Mouse (Mus musculus) kidney, postnatal 4 days (tissue): Measurements from ENCODE around the gene Gm156.
"Not testable (repeated sequence)": the region's sequence is repeated elsewhere in the genome, so short reads cannot be mapped to it uniquely, and the experiment has no call there.

Source experiments
- DNase-seq, 2 experiments: peaks; one replicate each; pipeline ENCODE4 v3.0.0; 2021; ENCODE audit warnings: mixed read lengths in 2 of 2

Gene Gm156

DNA sequence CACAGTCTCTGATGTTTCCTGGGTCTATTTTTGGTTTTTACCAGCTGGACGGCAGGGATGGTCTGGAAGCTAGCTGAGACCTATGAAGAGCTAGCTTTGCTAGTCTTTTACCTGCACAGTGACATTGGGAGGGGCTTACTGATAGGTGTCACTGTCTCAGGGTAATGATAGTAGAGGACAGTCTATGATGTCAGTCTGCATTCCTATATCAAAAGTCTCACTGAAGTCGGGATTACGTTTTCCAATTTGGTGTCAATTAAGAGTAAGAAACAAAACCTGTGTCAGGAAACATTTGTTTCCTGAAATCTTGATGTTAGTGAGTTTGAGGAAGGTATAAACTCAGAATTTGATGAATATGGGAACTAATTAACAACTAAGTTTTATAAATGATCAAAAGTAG, at the start of gene Gm156:
Gene Gm156, minus strand, starts transcription at position 101 of the 400 bp plus-strand sequence.
- not testable (repeated sequence) for DNase-seq

DNA sequence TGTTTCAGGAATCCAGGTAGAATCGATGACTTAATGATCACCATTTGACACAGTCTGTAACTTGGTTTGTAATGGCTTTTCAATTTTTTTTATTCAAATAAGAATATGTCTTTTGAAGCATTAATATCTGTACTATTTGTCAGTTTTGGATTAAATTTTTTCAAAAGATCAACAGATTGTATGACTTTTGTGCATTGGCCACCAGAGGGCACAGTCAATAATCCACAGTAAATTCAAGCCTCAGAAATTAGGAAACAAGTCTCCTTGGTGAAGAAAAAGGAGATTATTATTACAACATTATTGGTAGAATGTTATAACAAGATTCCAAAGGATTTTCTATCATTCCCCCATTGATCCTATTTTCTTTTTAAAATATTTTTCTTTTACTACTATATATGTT, 41.5 kb upstream of the Gm156 start:
- no peak for DNase-seq

DNA sequence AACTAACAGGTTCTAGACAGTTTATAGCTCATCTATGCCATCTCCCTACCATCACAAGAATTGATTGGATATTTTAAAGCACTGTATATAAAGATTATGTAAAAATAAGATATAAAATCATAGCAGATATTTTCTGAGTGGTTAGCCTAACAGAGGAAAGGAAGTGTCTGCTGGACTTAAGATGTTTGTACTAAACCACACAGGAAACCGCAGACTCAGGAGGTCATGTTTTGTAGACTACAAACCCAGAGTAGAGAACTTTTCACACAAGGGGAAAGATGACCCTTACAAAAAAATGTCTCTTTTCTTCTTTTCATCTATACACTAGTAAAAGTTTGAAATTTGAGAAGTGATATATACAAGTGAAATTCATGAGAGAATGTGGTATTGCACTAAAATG, 39.9 kb upstream of the Gm156 start:
- DNase-seq = no peak

DNA sequence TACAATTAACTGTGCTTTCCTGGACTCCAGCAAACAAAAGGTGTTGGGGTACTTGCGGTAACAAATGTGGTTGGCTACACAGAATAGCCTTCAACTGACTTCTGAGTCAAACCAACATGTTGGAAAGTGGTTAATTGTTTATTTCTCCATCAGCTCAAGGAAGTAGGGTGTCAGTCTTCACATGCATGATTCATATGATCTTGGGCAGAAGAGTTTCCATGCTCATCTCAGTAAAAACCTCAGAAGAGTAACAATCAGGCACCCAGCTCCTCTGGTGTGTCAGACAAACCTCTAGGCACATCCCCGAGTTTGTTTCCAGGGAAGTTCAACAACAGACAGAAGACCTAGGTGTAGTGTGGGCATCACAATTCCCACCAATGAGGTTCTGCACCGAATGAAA, 33.7 kb upstream of the Gm156 start:
- no peak for DNase-seq

DNA sequence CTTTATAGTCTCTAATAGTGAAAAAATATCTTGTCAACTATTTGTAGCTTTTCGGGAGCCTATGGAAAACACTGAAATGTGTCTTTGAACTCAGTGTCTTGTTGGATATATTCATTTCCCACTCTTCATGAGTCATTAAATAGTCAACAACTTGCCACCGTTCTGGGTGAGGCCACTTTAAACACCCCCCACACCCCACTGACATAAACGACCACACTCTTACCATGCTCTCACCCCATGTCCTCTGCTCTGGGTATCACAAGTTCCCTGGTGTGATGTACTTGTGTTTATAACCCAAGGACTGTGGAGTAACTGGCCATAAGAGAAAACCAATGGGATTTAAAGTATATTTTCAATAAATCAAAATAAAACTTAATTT, 36.4 kb downstream of the Gm156 start:
- DNase-seq = no peak

DNA sequence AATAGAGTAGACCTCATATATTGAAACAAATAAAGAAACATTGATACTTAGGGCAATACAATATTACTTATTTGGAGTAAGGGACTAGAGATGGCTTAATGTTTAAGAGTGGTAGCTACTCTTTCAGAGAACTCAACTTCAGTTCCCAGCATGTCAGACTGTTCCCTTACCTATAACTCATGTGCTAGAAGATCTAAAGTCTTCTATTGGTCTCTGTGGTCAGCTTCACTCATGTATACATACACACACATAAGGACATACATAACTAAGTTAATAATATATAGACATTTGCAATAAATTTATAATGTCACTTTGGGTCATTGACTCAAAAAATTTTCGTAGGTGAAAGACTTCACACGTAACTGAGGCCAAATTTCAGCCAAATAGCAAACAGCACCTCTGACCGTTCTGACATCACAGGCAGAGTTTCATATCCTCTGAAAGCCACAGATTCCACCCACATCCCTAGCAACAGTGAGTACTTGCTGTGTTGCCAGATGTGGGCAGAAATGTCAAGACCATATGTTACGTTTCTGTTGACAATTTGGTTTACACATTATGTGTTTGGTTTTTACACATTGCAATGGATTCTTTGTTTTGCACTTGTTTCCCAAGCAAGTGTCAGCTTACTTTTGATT, 36.9 kb downstream of the Gm156 start:
- DNase-seq = no peak

DNA sequence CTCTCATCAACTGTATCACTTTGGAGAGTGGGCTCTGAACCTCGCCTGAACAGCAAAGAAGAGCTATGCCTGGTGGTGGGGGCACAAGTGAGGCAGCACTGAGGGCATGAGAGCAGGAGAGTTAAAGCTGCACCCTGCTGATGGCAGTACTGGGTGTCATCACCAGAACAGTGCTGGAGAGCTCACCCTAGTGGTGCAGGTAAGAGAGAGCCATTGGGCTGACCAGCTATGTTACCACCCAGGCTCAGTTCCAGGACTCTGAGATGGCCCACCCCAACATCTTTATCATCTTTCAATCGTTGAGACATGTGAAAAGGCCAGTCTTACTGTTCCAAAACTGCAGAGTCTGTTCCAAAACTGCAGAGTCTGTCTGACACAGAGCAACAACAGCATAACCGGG, 37.9 kb downstream of the Gm156 start:
- DNase-seq = no peak

DNA sequence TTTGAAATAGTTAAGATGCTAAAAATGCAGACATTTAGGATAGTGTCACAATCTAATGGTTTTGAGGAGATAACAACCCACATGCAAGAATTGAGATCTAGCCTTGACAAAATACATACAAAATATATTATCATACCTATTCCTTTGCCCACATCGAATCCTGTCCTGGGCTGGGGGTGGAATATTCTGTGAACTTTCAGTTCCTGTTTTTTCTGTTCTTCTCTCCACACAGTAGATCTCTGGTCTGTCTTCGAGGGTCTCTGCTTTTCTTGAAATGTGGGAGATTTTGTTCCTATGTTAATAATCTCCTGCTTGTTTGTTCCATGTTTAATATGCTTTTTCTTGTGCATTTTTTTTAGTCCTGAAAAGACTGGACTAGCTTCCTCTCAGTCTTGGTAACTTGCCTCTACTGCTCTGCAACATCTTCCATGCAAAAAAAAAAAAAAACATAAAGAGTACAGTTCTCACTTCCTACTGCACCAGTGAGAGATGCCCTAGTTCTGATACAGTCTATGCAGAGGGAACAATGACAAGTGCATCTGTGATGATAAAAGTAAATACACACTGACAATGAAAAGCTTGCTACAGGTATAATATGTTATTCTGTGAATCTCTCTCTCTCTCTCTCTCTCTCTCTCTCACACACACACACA, 43.9 kb downstream of the Gm156 start, which contains the start of gene Klri2:
Gene Klri2, minus strand, starts transcription at position 416 of the 653 bp plus-strand sequence.
- no peak for DNase-seq

DNA sequence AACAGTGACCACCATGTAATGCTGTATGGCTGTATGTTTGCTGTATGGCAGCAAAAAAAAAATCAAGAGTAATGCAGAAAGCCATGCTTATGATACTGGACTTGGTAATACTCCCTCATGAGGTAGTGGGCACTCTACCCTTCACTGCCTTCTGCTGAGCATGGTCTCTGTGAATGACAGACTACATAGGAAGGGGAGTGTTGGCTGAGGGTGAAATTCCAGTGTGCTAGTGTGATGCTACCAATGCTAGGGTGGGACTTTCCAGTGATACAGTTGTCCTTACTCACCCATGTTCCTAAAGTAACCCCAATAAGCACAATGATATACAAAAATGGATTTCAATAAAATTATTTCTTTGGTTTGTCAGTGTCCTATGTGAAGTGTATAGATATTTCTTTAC, 47.7 kb downstream of the Gm156 start:
- no peak for DNase-seq

DNA sequence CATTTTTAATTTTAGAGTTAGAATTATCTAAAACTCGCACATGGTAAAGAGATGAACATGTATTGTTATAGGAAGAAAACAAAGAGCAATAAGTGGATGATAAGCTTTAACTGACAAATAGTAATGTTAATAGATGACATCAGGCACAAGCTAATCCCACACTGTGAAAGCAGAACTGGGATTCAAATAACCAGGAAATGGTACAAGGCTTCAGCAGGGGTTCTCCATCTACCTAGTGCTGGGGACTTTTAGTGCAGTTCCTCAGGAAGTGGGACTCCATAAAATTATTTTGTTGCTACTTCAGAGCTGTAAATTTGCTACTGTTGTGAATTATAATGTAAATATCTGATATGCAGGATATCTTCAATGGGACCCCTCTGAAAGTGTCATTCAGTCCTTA, 56.8 kb downstream of the Gm156 start:
- DNase-seq = no peak

DNA sequence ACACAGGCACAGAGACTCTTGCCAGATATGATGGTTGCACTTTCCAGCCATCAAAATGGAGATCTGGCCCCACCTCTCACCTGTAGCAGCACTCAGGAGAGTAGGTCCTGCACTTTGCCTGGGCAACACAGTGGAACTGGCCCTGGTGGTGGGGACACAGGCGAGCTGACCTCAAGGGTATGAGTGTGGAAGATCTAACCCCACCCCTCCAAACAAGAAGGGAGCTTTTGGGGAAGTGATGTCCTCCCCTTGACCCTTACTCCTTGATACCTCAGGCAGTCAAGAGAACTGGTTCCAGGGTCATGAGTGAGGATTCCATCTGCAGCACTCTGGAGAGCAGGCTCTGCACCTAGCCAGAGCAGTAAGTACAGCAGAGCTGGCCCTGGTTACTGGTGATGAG, 62.7 kb downstream of the Gm156 start:
- DNase-seq = no peak

DNA sequence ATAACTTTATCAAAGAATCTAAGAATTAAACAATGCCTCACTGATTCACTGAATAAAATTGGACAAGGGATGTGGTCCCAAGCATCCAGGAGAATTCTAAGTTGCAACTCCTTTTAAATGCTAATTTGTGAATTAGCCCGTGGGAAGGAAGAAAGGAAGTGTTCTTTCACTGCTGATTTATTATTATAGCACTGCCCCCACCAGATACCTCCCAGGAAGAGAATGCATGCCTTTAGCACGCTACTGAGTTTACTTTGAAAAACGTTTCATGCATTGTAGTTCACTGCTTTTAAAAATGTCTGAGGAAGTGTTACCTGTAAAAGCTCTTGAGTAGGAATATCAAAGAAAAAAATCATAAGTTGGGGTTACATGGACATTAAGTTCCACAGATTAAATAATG, 63.6 kb downstream of the Gm156 start:
- no peak for DNase-seq

DNA sequence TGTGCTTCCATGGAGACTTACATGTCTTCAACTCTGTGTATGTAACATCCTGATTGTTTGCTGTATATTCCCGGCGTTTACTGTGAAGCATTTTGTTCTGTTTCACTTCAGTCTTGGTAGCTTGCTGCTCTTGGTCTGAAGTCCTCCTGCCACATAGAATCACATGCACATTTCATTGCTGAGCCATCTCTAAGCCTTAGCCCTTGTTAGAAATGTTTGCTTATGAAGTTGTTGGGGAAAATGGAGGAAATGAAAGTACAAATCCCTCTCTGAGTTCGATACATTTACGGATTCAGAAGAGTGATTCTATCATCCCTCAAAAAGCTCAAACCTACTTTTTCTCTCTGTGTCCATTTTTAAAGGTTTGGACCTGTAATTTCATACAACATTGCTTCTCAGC, 67.0 kb downstream of the Gm156 start, which contains the start of gene Klri1:
Gene Klri1, minus strand, starts transcription at position 101 of the 400 bp plus-strand sequence.
- DNase-seq = no peak
